8 mouse cellular contexts compared by ENCODE assay signal in the genomic region with DNA sequence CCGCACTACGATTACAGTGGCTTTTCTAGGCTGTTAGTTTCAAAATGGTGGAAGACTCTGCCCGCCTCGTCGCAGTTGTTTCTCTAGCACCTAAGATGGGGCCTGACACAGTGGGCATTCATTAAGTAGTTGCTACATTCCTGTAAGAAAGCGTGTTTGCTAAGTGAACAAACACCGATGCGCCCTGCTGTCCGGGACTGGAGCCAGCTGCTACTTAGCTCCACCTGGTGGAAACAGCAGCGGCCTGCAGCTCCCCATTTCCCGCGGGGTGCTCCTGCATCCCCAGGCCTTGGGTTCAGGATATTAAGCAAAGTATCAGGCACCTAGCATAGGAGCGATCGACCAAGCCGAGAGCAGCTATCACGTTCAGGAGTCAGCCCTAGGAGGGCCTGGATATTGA. TPM values are rescaled to one million over a fixed set of nuclear protein-coding genes. Genes with fewer than 3 reads are reported as not detected.
A peak's percentile ranks its signal among the peaks of the same experiment; 100 is the strongest.
DNase-seq lines count a peak whose midpoint lies in the region; ATAC-seq and TF ChIP-seq lines count a peak whose summit lies in the region.

No protein-coding gene starts in this region.

- no peak overlapping the region for H3K9ac ChIP-seq in hindbrain, embryonic 14.5 days

- DNase-seq in WW6 (ENCODE audit: low read depth, low spot score), result peak; percentile 61
- peak; percentile 89 to 90 for DNase-seq in cerebellum, postnatal 14 days
- DNase-seq in frontal cortex, postnatal 36 days (ENCODE audit: low spot score in 2 of 2), result peak; percentile 74 to 78
- DNase-seq in hindbrain, embryonic 14.5 days (ENCODE audit: low spot score), result peak; percentile 78
- peak; percentile 65 to 81 for DNase-seq in left cerebral cortex, adult 2 months (ENCODE audit: extremely low spot score in 1 of 2, low spot score in 2 of 2)
- DNase-seq in right cerebral cortex, adult 2 months (ENCODE audit: low spot score in 2 of 2), result peak; percentile 77
- peak; percentile 70 for DNase-seq in urinary bladder, postnatal 25 days (ENCODE audit: low spot score)

- WGBS in hindbrain, embryonic 14.5 days, result 9% methylated on average over 16 of the region's 16 CpGs

- H3K36me3 ChIP-seq in hindbrain, embryonic 14.5 days (replicated peaks; ENCODE audit: control insufficient read depth, insufficient read depth), result peaks cover 17% of the 10 kb centered on the region
- peaks cover 23% of the 10 kb centered on the region for H3K36me3 ChIP-seq in megakaryocyte, embryonic 14.5 days (replicated peaks; ENCODE audit: low read length)

- peak overlapping the region; percentile 43 for H3K4me2 ChIP-seq in hindbrain, embryonic 14.5 days (replicated peaks)

- no peaks in the 10 kb centered on the region for H3K27me3 ChIP-seq in hindbrain, embryonic 14.5 days (ENCODE audit: control insufficient read depth, insufficient read depth, low read length)
- H3K27me3 ChIP-seq in megakaryocyte, embryonic 14.5 days (replicated peaks), result peaks cover 9% of the 10 kb centered on the region

- H3K4me3 ChIP-seq in hindbrain, embryonic 14.5 days (replicated peaks; ENCODE audit: low read length), result 0 out of 2 replicates have a peak overlapping the region, but pooled peaks have one; percentile 6
- peak overlapping the region; percentile 72 for H3K4me3 ChIP-seq in left cerebral cortex, adult 2 months
- peak overlapping the region; percentile 85 for H3K4me3 ChIP-seq in megakaryocyte, embryonic 14.5 days (replicated peaks)

- peaks cover 18% of the 10 kb centered on the region; the same call in 1 of the 2 replicates for H3K4me1 ChIP-seq in hindbrain, embryonic 14.5 days (replicated peaks; ENCODE audit: control insufficient read depth, insufficient read depth, low read length)
- peaks cover 72% of the 10 kb centered on the region for H3K4me1 ChIP-seq in megakaryocyte, embryonic 14.5 days

- H3K27ac ChIP-seq in hindbrain, embryonic 14.5 days, result no peak overlapping the region
- peak overlapping the region; percentile 92; the same call in 1 of the 2 replicates for H3K27ac ChIP-seq in left cerebral cortex, adult 2 months

- peak; percentile 95 for TF ChIP-seq CTCF in left cerebral cortex, adult 2 months (IDR thresholded peaks at IDR 0.05)

- intact Hi-C loops in left cerebral cortex, adult 2 months (cut with DNase I), result loop anchor here (2.0 to 10.0 kb wide), 4 partner anchors 61 to 119 kb away; partner anchors contain the start of genes Csrnp2 and Tfcp2

- ATAC-seq in hindbrain, embryonic 14.5 days (ENCODE audit: low FRiP score), result no peak

- no peaks in the 10 kb centered on the region for H3K9me3 ChIP-seq in hindbrain, embryonic 14.5 days (ENCODE audit: control insufficient read depth, low read length)
- no peaks in the 10 kb centered on the region for H3K9me3 ChIP-seq in megakaryocyte, embryonic 14.5 days

RNA-seq across cellular contexts. Expression of gene Dazap2, which starts 1.6 kb away (rescaled TPM):
- 140 and 142 TPM in 2 replicates for polyA plus RNA-seq in hindbrain, embryonic 14.5 days (2014; fragmentation: Nextera tagmentation; extraction: Ambion mirVana)
- total RNA-seq in left cerebral cortex, adult 2 months (2021), result 100 to 1,000 TPM; 108 to 109 TPM
- polyA plus RNA-seq in megakaryocyte, embryonic 14.5 days (2012; ENCODE audit: insufficient read depth, low replicate concordance), result 28.5 and 32.0 TPM in 2 replicates

RNA-seq across cellular contexts. Expression of gene Pou6f1, which starts 13.8 kb away (rescaled TPM):
- 41.7 and 43.3 TPM in 2 replicates for polyA plus RNA-seq in hindbrain, embryonic 14.5 days (2014; fragmentation: Nextera tagmentation; extraction: Ambion mirVana)
- 100 to 1,000 TPM; 139 to 144 TPM for total RNA-seq in left cerebral cortex, adult 2 months (2021)
- polyA plus RNA-seq in megakaryocyte, embryonic 14.5 days (2012; ENCODE audit: insufficient read depth, low replicate concordance), result 1.6 and 2.9 TPM in 2 replicates

RNA-seq across cellular contexts. Expression of gene Smagp, which starts 23.2 kb away (rescaled TPM):
- 3.0 and 5.0 TPM in 2 replicates for polyA plus RNA-seq in hindbrain, embryonic 14.5 days (2014; fragmentation: Nextera tagmentation; extraction: Ambion mirVana)
- total RNA-seq in left cerebral cortex, adult 2 months (2021), result 1 to 10 TPM; 1.6 to 2.9 TPM
- 57.2 and 75.5 TPM in 2 replicates for polyA plus RNA-seq in megakaryocyte, embryonic 14.5 days (2012; ENCODE audit: insufficient read depth, low replicate concordance)

RNA-seq across cellular contexts. Expression of gene Bin2, which starts 55.8 kb away (rescaled TPM):
- polyA plus RNA-seq in hindbrain, embryonic 14.5 days (2014; fragmentation: Nextera tagmentation; extraction: Ambion mirVana), result 1.1 and 2.2 TPM in 2 replicates
- total RNA-seq in left cerebral cortex, adult 2 months (2021), result 1 to 10 TPM; 3.5 to 6.2 TPM
- 2,082 and 2,619 TPM in 2 replicates for polyA plus RNA-seq in megakaryocyte, embryonic 14.5 days (2012; ENCODE audit: insufficient read depth, low replicate concordance)

Comparison
In these comparisons a context has a peak if more than half of its experiments do, and no peak if none do; other contexts are left out.
1. H3K4me3 ChIP-seq: peak in every context shown above with its lines; median percentile 85 in megakaryocyte, embryonic 14.5 days; 72 in left cerebral cortex, adult 2 months; 6 in hindbrain, embryonic 14.5 days.
2. RNA of gene Pou6f1, which starts 13.8 kb away (polyA plus RNA-seq): 41.7 to 43.3 TPM in hindbrain, embryonic 14.5 days; 1.6 to 2.9 TPM in megakaryocyte, embryonic 14.5 days; every median in the first group is over 10 times any median in the second.
3. Peak in every context shown above with its lines, with median percentiles within 50 percentile points of each other: DNase-seq.